Mouse (Mus musculus) cerebellum, adult 2 months (tissue): Measurements from ENCODE around the gene Zmat5.

ENCODE experiments used
- CTCF ChIP-seq: fragments of 200-500 bp; IDR thresholded peaks from 2 replicates; pipeline ENCODE4 v1.5.1; 2011; ENCODE audit warnings: low read depth, mild to moderate bottlenecking, control low read depth, low read length, moderate library complexity, borderline replicate concordance; ENCODE audit not compliant: insufficient read depth
- POLR2A ChIP-seq: fragments of 200-500 bp; IDR thresholded peaks from 2 replicates; pipeline ENCODE4 v1.6.1; 2011; ENCODE audit warnings: low read length, control low read depth, borderline replicate concordance; ENCODE audit not compliant: insufficient read depth

DNA sequence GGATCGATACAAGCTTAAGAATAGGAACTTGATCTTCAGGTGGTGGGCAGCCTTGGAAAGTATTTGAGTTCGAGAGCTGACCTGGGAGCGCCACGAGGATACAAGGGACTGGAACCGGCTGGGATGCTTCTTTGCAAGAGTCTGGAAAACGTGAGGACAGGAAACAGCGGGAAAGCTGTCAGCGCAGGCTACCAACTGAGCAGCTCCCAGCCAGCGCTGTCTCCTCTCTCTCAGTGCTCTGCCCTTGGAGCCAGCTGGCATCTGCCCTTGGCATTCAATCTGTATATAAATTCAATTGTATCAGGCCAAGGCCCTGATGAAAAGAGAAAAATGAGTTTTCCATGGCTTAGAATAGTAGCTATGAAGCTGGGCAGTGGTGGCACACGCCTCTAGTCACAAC is 13.3 kb upstream of the Zmat5 start:
- TF ChIP-seq CTCF (no peak), POLR2A (no peak)
